Mouse (Mus musculus) ovary, postnatal 14 days (tissue): ENCODE measurements around the gene Ezr.
"Not testable (repeated sequence)": the region's sequence is repeated elsewhere in the genome, so short reads cannot be mapped to it uniquely, and the experiment has no call there.

Experiments
- DNase-seq: peaks from one replicate; pipeline ENCODE4 v3.0.0; 2022; ENCODE audit warnings: low spot score

Gene Ezr

DNA sequence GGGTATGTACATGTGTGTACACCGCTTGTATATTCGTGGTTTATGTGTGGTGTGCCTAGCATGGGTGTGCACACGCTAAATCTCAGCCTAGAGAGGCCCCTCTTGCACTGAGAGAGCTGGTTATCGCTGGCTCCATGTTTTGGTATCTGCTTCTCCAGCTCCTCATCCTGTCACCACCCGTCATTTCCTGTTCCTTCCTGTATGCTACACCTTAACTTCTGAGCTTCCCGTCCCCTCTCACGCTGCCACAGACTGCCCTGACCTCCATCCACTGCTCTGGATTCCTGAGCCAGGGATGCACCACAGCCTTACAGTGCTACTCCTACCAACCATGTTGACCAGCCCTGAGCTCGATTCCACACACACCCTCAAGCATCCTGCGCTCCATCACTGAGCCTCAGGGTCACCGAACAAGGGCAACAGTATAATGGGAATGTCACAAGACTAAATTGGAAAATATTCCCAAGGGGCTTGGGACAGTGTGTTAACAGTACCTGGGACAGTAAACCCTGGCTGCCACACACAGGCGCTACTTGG is 39.5 kb downstream of the Ezr start:
- no peak for DNase-seq

GRCm38 (mm10) chr17:6742083-6743038 is 40.2 kb downstream of the Ezr start:
- no peak for DNase-seq

- DNase-seq = no peak
These were observed 41.3 kb downstream of the Ezr start for GRCm38 (mm10) chr17:6741271-6741670.

DNA sequence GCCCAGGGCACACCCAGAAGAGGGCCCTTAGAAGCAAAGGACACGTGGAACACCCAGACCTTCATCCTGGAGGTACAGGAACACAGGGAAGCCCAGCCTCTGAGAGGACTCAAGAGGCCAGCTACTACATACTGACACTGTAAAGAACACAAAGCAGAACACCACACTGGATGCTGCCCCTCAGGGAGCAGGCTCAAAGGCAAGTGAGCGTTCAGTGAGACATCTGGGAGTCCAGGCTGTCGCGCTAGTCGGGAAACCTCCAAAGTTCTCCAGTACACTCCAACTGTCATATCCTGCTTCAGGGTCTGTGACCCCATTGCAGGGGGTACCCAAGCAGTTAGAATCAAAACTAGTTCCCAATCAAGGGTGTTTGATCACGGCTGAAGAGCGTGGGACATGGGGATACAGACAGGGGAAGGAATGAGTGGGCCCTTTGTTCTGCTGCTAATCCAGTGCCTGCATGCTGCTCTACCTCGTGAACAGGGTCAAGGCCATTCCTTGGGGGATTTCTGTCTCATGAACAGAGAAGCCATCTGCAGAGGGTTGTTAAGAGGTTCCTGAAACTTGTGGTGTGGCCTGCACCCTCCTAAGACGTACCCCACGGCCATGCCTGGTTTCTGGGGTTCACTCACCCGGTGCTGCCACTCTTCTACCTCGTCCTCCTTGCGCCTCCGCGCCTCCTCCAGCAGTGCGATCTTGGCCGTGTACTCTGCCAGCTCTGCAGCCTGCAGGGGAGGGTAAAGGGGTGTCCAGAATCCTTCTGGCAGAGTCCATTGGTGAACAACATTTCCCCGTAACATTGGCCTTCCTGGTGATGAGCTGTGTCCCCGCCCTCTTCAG is 42.0 kb downstream of the Ezr start:
- no peak for DNase-seq

DNA sequence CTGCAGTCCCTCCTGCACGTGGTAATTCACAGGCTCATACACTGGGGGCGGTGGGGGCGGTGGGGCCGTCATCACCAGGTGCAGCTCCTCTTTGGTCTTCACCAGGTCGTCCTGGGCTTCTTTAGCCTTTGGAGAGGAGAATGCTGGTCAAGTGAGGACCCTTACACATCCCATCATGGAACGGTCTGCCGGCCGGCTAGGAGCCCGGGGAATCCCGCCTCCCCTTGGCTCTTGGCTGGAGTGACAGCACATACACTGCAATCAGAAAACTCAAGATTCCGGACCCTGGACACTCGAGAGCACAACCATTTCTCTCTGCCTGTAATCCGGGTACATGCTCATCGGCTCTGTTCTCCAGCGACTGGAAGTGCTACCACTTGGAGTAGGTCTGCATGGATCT is 42.8 kb downstream of the Ezr start:
- no peak for DNase-seq

DNA sequence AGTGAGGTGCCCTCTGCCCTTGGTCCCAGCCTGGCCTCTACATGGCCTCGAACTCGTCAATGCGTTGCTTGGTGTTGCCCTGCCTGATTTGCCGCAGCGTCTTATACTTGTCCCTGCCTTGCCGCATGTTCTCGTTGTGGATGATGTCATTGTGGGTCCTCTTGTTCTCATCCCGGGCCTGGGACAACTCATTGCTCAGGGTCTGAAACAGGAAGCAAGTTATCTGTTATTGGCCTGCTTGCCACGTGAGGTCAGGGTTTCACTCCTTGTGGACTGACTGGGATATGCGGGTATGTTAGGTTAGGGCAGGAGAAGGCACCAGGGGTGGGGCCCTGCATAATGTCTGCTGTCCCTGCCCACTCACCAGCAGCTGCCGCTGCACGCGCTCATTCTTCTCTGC is 43.3 kb downstream of the Ezr start:
- DNase-seq = no peak

- no peak for DNase-seq
These were observed 43.7 kb downstream of the Ezr start for GRCm38 (mm10) chr17:6738836-6739235.

- no peak for DNase-seq
These were observed 45.1 kb downstream of the Ezr start for GRCm38 (mm10) chr17:6737273-6737997.

DNA sequence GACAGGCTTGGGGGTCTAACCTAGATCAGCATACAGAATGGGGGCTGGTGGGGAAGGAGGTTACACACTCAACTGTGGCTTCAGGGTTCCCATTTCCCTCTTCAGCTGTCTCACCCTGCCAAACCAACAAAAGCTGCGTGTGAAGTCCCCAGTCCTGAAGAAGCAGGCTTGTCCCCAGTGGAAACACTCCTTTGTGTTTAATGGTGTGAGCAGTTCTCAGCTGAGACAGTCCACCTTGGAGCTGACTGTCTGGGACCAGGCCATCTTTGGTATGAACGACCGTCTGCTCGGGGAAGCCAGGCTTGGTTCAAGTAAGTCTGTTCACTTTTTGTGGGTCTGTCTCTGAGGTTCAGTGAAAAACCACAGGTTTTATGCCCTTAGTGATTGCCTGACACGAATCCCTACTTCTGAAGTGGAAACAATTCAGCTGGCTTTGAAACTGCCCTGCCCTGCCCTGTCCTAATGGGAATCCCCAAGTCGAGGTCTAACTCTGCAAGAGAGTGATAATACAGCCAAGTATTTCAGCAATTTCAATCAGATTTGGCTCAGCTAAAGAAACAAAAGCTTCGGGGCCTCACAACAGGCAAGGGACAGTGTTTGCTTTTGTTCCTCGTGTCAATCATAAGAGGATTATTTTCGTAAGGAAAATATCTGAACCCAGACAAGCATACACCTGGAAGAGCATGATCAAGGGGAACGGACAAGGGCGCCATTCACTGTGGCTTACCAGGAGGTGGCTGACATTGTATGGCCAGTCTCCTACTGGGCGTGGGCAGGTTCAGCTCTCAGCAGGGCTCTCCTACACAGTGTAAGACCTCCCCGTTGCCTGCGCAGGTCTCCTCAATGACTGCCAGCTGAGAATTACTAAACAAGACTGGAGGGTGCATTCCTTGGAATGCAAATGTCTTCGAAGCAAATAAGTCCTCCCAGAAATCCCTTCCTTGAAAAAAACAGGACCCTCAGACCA is 46.0 kb downstream of the Ezr start:
- DNase-seq = no peak

DNA sequence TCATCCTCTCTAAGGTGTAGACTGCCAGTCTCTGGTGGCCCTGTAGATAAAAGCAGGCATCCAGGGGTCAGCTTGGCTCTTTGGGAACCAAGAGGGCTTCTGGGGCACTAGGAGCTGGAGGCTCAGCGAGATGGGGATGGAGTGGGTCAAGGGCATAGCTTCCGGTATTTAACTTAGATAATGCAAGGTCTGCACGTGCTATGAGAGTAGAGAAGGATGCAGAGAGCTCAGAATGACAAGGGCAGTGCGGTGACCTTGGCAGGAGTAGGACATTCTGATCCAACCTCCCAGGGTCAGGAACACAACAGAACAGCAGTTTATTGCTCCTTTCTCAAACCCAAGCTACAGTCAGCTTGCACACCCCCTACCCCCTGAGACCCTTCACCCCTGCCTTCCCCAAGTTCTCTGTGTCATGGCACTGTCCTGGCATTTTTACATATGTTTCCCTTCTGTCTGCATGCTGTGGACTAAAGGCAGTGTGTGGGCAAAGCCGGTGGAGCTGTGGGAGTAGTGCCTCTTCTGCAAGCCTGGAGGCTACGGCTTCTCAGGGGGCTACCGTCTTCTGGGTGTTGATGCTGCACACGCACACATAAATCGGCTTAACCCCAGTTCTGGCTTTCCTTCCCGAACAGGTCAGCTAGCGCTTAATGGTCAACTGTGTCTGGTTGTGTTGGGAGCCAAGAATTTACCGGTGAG is 47.7 kb downstream of the Ezr start:
- no peak for DNase-seq

DNA sequence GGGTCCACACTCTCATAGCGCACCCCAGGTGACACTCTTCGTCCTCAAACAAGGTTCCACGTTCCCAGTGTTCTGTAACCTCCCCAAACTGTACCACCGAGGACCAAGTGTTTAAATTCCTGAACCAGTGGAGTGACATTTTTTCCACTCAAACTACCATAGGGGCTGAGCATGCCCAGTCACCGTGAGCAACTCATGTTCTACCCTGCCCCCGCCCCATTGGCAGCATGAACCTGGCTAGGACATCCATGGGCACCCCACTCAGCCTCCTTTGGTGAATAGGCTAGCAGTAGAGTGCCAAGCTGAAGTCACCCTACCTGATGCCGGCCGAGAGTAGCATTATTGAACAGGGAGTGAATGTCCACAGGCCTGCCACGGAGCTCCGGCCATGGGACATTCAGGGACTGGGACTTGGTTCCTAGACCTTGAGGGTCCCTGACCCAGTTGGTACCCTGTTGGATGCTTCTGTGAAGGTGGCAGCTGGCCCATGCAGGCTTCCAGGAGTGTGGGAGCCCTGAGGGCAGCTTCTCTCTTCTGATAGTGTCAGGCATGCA is 49.2 kb downstream of the Ezr start:
- DNase-seq = no peak

DNA sequence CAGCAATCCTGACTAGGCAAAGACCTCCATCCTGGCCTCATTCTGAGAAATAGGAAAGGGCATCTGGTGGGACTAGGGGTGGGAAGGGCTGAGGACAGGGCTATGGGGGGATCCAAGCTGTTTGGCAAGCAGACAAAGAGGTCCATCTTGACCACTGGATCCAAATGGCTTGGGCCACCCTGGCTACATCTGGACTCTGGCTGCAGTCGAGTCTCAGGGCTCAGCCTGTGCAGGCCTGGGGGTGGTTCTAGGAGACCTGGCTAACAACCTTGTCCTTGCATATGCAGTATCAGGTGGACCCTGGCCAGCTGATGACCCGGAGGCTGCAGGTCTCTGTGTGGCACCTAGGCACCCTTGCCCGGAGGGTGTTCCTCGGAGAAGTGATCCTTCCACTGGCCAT is 49.9 kb downstream of the Ezr start:
- DNase-seq = no peak

GRCm38 (mm10) chr17:6731634-6732033 is 51.0 kb downstream of the Ezr start:
- DNase-seq = no peak

GRCm38 (mm10) chr17:6731132-6731531 is 51.5 kb downstream of the Ezr start:
- no peak for DNase-seq

DNA sequence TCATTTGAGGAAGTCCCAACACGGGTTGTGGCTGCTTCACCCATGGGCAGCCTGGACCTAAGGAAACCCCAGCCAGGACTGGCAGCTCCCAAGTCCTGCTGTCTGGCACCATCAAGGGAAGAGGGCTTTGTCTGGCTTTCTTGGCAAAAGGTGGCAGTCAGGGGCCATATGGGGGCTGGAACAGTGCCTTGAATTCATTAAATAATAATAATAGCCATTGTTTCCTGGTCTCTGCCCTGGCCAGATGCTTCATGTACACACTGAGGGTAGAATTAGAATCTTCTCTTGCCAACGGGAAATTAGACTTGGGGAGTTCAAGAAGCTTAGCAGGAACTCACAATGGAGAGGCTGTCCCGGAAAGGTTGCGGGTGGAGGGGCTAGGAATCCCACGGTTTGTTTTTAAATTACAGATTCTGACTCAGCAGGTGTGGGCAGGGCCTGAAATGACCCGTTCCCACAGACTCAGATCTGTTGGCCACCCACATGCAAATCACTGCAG is 53.3 kb downstream of the Ezr start:
- no peak for DNase-seq

DNA sequence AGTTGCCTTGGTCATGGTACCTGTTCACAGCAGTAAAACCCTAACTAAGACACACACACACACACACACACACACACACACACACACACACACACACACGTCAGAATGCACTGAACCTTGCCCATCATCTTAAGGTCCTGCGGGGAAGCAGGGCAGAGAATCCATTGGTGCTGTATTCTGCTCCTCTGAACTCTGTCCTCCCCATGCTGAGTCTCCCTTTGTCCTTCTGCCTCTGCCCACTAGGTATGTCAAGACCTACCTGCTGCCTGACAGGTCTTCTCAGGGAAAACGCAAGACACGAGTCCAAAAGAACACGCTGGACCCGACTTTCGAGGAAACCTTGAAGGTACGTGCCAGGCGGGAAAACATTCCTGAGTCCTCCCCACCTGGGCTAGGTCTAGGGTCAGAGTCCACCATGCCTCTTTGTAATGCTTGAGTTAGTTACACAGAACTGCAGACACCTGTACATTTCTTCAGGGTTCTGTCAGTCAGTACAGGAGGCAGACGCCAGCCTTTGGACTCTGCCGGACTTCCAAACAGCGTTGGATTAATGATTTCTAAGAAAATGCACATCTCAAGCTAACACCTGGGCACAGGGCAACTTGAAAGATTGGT is 54.5 kb downstream of the Ezr start:
- no peak for DNase-seq

GRCm38 (mm10) chr17:6713944-6714343 is 68.6 kb downstream of the Ezr start:
- DNase-seq = not testable (repeated sequence)

GRCm38 (mm10) chr17:6713483-6713882 is 69.1 kb downstream of the Ezr start:
- not testable (repeated sequence) for DNase-seq

DNA sequence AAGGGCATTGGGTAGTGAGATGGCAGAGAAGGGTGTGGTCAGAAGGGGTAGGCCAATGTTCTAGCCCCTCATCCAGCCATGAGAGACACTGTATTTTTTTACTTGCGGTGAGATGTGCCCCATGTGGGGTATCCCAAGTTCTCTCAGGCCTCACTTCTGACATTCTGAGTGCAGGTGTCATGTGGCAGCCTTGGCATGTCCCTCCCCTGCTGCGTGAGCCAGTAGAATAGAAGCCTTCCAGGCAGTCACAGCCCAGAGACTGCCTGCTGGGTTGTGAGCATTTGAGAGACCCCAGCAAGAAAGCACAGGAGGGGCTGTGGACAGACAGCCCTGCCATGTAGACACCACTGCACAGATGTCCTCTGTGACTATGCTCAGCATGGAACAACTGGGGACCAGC is 74.4 kb downstream of the Ezr start:
- not testable (repeated sequence) for DNase-seq
